Mouse (Mus musculus) natural killer cell, adult 2 months (primary cell): ENCODE results near the gene Gm20388.

Source experiments
- DNase-seq, 2 experiments: peaks; one replicate each; pipeline ENCODE4 v3.0.0; 2022; ENCODE audit warnings: low spot score in 2 of 2

The Gm20388 gene

GRCm38 (mm10) chr8:119915298-119915697, 4.7 kb downstream of the Gm20388 start:
- DNase-seq = no peak

GRCm38 (mm10) chr8:119916237-119916892, 5.7 kb downstream of the Gm20388 start:
- no peak for DNase-seq

GRCm38 (mm10) chr8:119917415-119917814, 6.8 kb downstream of the Gm20388 start:
- no peak for DNase-seq

GRCm38 (mm10) chr8:119918155-119918567, 7.5 kb downstream of the Gm20388 start:
- DNase-seq = no peak

GRCm38 (mm10) chr8:119923259-119923658, 12.6 kb downstream of the Gm20388 start:
- DNase-seq = no peak

GRCm38 (mm10) chr8:119925428-119925827, 14.8 kb downstream of the Gm20388 start:
- no peak for DNase-seq

- peak in 1 of 2 experiments; percentile 49 for DNase-seq
Measured at GRCm38 (mm10) chr8:119926474-119926873, 15.8 kb downstream of the Gm20388 start.

- DNase-seq = peak in 1 of 2 experiments; percentile 7
Measured at GRCm38 (mm10) chr8:119927422-119928092, 16.9 kb downstream of the Gm20388 start.

- DNase-seq = no peak
Measured at GRCm38 (mm10) chr8:119931317-119931716, 20.7 kb downstream of the Gm20388 start.

- no peak for DNase-seq
Measured at GRCm38 (mm10) chr8:119933681-119934080, 23.0 kb downstream of the Gm20388 start.

- DNase-seq = no peak
Measured at GRCm38 (mm10) chr8:119935541-119935940, 24.9 kb downstream of the Gm20388 start.

GRCm38 (mm10) chr8:119938481-119938880, 27.8 kb downstream of the Gm20388 start:
- DNase-seq = no peak

GRCm38 (mm10) chr8:119939336-119939735, 28.7 kb downstream of the Gm20388 start:
- DNase-seq = no peak

- DNase-seq = no peak
Measured at GRCm38 (mm10) chr8:119941471-119941870, 30.8 kb downstream of the Gm20388 start.

- DNase-seq = no peak
Measured at GRCm38 (mm10) chr8:119943616-119944015, 33.0 kb downstream of the Gm20388 start.

GRCm38 (mm10) chr8:119944096-119944811, 33.6 kb downstream of the Gm20388 start:
- peak; percentile 55 to 61 for DNase-seq

GRCm38 (mm10) chr8:119946326-119946865, 35.8 kb downstream of the Gm20388 start:
- peak; percentile 24 to 47 for DNase-seq

- DNase-seq = no peak
Measured at GRCm38 (mm10) chr8:119947653-119948052, 37.0 kb downstream of the Gm20388 start.

GRCm38 (mm10) chr8:119948340-119948739, 37.7 kb downstream of the Gm20388 start:
- DNase-seq = no peak

- no peak for DNase-seq
Measured at GRCm38 (mm10) chr8:119952282-119952681, 41.6 kb downstream of the Gm20388 start.

- DNase-seq = no peak
Measured at GRCm38 (mm10) chr8:119952747-119953146, 42.1 kb downstream of the Gm20388 start.

- DNase-seq = no peak
Measured at GRCm38 (mm10) chr8:119955333-119955732, 44.7 kb downstream of the Gm20388 start.
